Mouse (Mus musculus): Measurements from ENCODE around the gene Mpig6b. TPM values are rescaled to one million over a fixed set of nuclear protein-coding genes. Genes with fewer than 3 reads are reported as not detected.

Mpig6b gene
- polyA plus RNA-seq, 1 experiment from 2014 or later, result 4.1 TPM

- Histone ChIP-seq H3K4me2 (no peak overlapping the region), H3K27ac (no peak overlapping the region), H3K27me3 (peaks cover 62% of the 10 kb centered on the region), H3K9me3 (replicated peaks) (no peaks in the 10 kb centered on the region), H3K4me1 (replicated peaks) (peaks cover 28% of the 10 kb centered on the region), H3K4me3 (replicated peaks) (no peak overlapping the region), H3K36me3 (no peaks in the 10 kb centered on the region), H3K9ac (no peak overlapping the region)
- WGBS (ENCODE audit: insufficient replicate concordance), result 38% methylated on average over 6 of the region's 6 CpGs
- ATAC-seq (ENCODE audit: low read depth) (no peak), DNase-seq (no peak)
Measured at GRCm38 (mm10) chr17:35070556-35071229, 4.7 kb upstream of the Mpig6b start.

- WGBS (ENCODE audit: insufficient replicate concordance), result 69% methylated on average over 17 of the region's 17 CpGs
- ATAC-seq (ENCODE audit: low read depth) (no peak), DNase-seq (no peak)
- Histone ChIP-seq H3K27ac (no peak overlapping the region), H3K27me3 (peaks cover 76% of the 10 kb centered on the region), H3K4me2 (no peak overlapping the region), H3K36me3 (no peaks in the 10 kb centered on the region), H3K9me3 (replicated peaks) (no peaks in the 10 kb centered on the region), H3K4me1 (replicated peaks) (peaks cover 37% of the 10 kb centered on the region), H3K9ac (no peak overlapping the region), H3K4me3 (replicated peaks) (no peak overlapping the region)
Measured at GRCm38 (mm10) chr17:35068213-35068914, 2.4 kb upstream of the Mpig6b start.

- peak within 1 kb of the TSS; percentile 29; the same call in 1 of the 2 replicates for H3K27ac ChIP-seq
- H3K4me2 ChIP-seq, result peak within 1 kb of the TSS; percentile 72
- H3K36me3 ChIP-seq, result peaks cover 11% of the 10 kb centered on the region
- peaks cover 47% of the 10 kb centered on the region for H3K4me1 ChIP-seq (replicated peaks)
- peak within 1 kb of the TSS; percentile 49 for H3K9ac ChIP-seq
- H3K9me3 ChIP-seq (replicated peaks), result no peaks in the 10 kb centered on the region
- WGBS (ENCODE audit: insufficient replicate concordance), result 3% methylated on average over 48 of the region's 48 CpGs
- DNase-seq (peak; percentile 32), ATAC-seq (ENCODE audit: low read depth) (peak; percentile 51)
- peaks cover 88% of the 10 kb centered on the region for H3K27me3 ChIP-seq
- H3K4me3 ChIP-seq (replicated peaks), result peak within 1 kb of the TSS; percentile 49
Measured at GRCm38 (mm10) chr17:35064951-35065947, 735 bp downstream of the Mpig6b start, which contains the start of gene Ly6g6c. TSS of gene Ly6g6c (plus strand) at chr17:35065388.

- ATAC-seq (ENCODE audit: low read depth) (no peak), DNase-seq (no peak)
- no peaks in the 10 kb centered on the region for H3K9me3 ChIP-seq (replicated peaks)
- H3K4me1 ChIP-seq (replicated peaks), result peaks cover 55% of the 10 kb centered on the region
- H3K9ac ChIP-seq, result no peak overlapping the region
- peaks cover 87% of the 10 kb centered on the region for H3K27me3 ChIP-seq
- WGBS (ENCODE audit: insufficient replicate concordance), result 26% methylated on average over 10 of the region's 10 CpGs
- H3K4me2 ChIP-seq, result peak overlapping the region; percentile 72
- H3K27ac ChIP-seq, result no peak overlapping the region
- H3K36me3 ChIP-seq, result peaks cover 11% of the 10 kb centered on the region
- H3K4me3 ChIP-seq (replicated peaks), result peak overlapping the region; percentile 49
Measured at GRCm38 (mm10) chr17:35064378-35064877, 1.6 kb downstream of the Mpig6b start.

- H3K27me3 ChIP-seq, result peaks cover 77% of the 10 kb centered on the region
- peaks cover 13% of the 10 kb centered on the region for H3K36me3 ChIP-seq
- H3K27ac ChIP-seq, result no peak overlapping the region
- H3K4me2 ChIP-seq, result no peak overlapping the region
- ATAC-seq (ENCODE audit: low read depth) (no peak), DNase-seq (no peak)
- no peak overlapping the region for H3K9ac ChIP-seq
- 77% methylated on average over 3 of the region's 3 CpGs for WGBS (ENCODE audit: insufficient replicate concordance)
- peaks cover 64% of the 10 kb centered on the region for H3K4me1 ChIP-seq (replicated peaks)
- no peak overlapping the region for H3K4me3 ChIP-seq (replicated peaks)
- H3K9me3 ChIP-seq (replicated peaks), result no peaks in the 10 kb centered on the region
Measured at GRCm38 (mm10) chr17:35063466-35063865, 2.5 kb downstream of the Mpig6b start.

GRCm38 (mm10) chr17:35061299-35061698, 4.7 kb downstream of the Mpig6b start:
- WGBS (ENCODE audit: insufficient replicate concordance), result 64% methylated on average over 8 of the region's 8 CpGs
- no peak overlapping the region for H3K9ac ChIP-seq
- no peak overlapping the region for H3K4me3 ChIP-seq (replicated peaks)
- no peak for DNase-seq
- H3K4me2 ChIP-seq, result no peak overlapping the region
- no peaks in the 10 kb centered on the region for H3K9me3 ChIP-seq (replicated peaks)
- ATAC-seq (ENCODE audit: low read depth), result no peak
- H3K27me3 ChIP-seq, result peaks cover 56% of the 10 kb centered on the region
- peaks cover 75% of the 10 kb centered on the region for H3K4me1 ChIP-seq (replicated peaks)
- no peak overlapping the region for H3K27ac ChIP-seq
- peaks cover 31% of the 10 kb centered on the region for H3K36me3 ChIP-seq

- Histone ChIP-seq H3K4me3 (replicated peaks) (peak overlapping the region; percentile 65; the same call in 1 of the 2 replicates), H3K4me1 (replicated peaks) (peaks cover 75% of the 10 kb centered on the region)
Measured at GRCm38 (mm10) chr17:35060737-35061297, 5.2 kb downstream of the Mpig6b start.

GRCm38 (mm10) chr17:35060071-35060470, 5.9 kb downstream of the Mpig6b start:
- no peak for ATAC-seq (ENCODE audit: low read depth)
- Histone ChIP-seq H3K4me3 (replicated peaks) (peak overlapping the region; percentile 65), H3K4me2 (peak overlapping the region; percentile 92), H3K27ac (no peak overlapping the region), H3K9ac (peak overlapping the region; percentile 70), H3K27me3 (peaks cover 44% of the 10 kb centered on the region), H3K4me1 (replicated peaks) (peaks cover 73% of the 10 kb centered on the region), H3K9me3 (replicated peaks) (no peaks in the 10 kb centered on the region), H3K36me3 (peaks cover 44% of the 10 kb centered on the region)
- 40% methylated on average over 14 of the region's 14 CpGs for whole genome bisulfite sequencing (ENCODE audit: insufficient replicate concordance)
- DNase-seq, result no peak

More at GRCm38 (mm10) chr17:35060737-35061297, 5.2 kb downstream of the Mpig6b start:
- H3K36me3 ChIP-seq, result peaks cover 36% of the 10 kb centered on the region
- no peak for ATAC-seq (ENCODE audit: low read depth)
- H3K9ac ChIP-seq, result 0 out of 2 replicates have a peak overlapping the region, but pooled peaks have one; percentile 70
- H3K9me3 ChIP-seq (replicated peaks), result no peaks in the 10 kb centered on the region
- 63% methylated on average over 22 of the region's 22 CpGs for WGBS (ENCODE audit: insufficient replicate concordance)
- no peak overlapping the region for H3K27ac ChIP-seq
- peak overlapping the region; percentile 92 for H3K4me2 ChIP-seq
- peaks cover 51% of the 10 kb centered on the region for H3K27me3 ChIP-seq
- peak; percentile 53 for DNase-seq

- Histone ChIP-seq H3K27ac (peak within 1 kb of the TSS; percentile 44), H3K9ac (peak within 1 kb of the TSS; percentile 70), H3K4me3 (replicated peaks) (peak within 1 kb of the TSS; percentile 65), H3K36me3 (peaks cover 51% of the 10 kb centered on the region), H3K4me2 (peak within 1 kb of the TSS; percentile 92), H3K9me3 (replicated peaks) (no peaks in the 10 kb centered on the region), H3K4me1 (replicated peaks) (peaks cover 67% of the 10 kb centered on the region), H3K27me3 (peaks cover 35% of the 10 kb centered on the region)
- ATAC-seq (ENCODE audit: low read depth) (peak; percentile 74), DNase-seq (peak; percentile 75)
- under 1% methylated on average over 57 of the region's 57 CpGs for WGBS (ENCODE audit: insufficient replicate concordance)
Measured at GRCm38 (mm10) chr17:35058911-35059892, 6.8 kb downstream of the Mpig6b start, which contains the start of gene Ddah2. TSS of gene Ddah2 (plus strand) at chr17:35059035.

Measured in liver, embryonic 13.5 days (tissue).